Mouse (Mus musculus) hindlimb bud, embryonic 11.5 days (tissue): ENCODE measurements at regions not wholly inside any gene's neighbourhood (a gene's known extent, or its start where the extent isn't known, plus 50 kb on each side); places are given as distances from the start of the nearest gene placed in this dataset.

Experiments
- DNase-seq: peaks from one replicate; pipeline ENCODE4 v3.0.0-alpha.2; 2012; ENCODE audit warnings: low read depth, low spot score; ENCODE audit errors: extremely low spot score

- DNase-seq = no peak
Measured at GRCm38 (mm10) chr14:47857731-47858556, 209.7 kb downstream of the Ktn1 start.

DNA sequence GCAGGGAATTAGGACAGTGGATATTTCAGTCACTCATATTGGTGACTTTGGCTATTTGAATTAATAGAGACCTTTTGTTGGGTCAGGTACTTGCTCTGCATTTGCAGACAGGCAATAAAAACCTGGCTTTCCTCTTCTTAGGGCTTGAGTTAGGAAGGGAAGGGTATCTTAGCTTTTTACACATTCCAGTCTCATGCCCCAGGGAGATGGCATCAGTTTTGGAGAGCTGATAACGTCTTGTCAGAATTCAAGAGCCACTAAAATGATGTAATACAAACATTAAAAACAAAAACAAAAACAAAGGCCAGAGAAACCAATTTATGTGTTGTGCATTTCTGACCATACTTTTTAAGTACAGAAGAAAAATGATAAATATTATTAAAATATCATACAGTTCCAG, 214.3 kb downstream of the Ktn1 start:
- no peak for DNase-seq

GRCm38 (mm10) chr14:47863067-47863466, 214.8 kb downstream of the Ktn1 start:
- DNase-seq = no peak

DNA sequence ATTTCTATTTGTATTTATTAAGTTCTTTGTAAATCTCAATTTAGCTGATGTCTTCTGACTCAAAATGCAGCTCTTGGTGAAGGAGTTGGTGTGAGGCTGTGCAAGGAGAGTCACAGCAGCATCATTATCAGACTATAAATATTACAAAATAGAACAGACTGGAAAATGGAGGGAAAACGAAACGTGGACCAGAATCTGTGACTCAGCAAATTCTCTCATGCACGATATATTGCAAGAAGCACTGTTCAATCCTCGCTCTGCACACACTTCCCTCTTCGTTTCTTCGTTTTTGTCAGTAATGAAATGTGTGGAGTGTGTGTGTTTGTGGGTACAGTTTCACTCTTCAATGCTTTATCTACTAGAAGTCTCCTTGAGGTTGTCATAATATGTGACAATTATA, 215.5 kb downstream of the Ktn1 start:
- DNase-seq = no peak

DNA sequence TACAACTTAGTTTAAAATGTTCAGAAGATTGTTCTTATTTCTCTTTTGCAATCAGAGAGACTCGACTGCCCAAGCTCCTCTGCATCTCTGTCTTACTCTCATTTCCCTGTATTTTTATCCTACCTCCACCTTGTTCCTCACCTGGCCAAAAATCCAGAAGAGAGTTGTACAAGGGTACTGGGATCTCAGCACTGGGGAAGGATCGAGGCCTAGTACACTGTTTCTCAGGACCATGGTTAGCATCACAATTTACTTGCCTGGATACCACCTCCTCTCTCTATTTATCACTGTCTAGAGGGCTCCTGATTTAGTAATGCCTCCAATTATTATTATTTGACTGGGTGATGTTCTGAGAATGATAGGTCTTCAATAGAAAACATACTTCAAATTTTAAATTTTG, 218.8 kb downstream of the Ktn1 start:
- DNase-seq = no peak

DNA sequence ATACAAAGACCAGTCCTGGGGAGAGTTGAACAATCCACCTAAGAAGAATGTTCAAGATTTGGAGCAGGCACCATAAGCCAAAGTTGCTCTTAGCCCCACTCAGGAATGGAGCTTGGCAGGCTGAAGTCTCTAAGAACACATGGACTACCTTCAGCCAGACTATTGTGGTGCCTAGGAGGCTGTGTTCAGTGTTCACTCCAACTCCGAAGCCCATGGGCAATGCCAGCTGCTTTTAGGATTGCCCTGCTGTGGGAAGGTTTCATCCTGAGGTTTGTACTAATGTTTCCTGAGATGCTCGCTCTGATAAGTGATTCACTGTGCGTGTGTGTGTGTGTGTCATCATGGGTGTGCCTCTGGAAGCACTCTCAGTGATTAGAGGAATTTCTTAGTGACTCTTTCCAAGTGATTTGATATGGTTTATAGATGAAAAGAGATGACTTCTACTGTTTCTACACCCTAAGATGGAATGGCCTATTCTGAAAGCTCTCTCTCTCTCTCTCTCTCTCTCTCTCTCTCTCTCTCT, 220.1 kb downstream of the Ktn1 start:
- DNase-seq = no peak

DNA sequence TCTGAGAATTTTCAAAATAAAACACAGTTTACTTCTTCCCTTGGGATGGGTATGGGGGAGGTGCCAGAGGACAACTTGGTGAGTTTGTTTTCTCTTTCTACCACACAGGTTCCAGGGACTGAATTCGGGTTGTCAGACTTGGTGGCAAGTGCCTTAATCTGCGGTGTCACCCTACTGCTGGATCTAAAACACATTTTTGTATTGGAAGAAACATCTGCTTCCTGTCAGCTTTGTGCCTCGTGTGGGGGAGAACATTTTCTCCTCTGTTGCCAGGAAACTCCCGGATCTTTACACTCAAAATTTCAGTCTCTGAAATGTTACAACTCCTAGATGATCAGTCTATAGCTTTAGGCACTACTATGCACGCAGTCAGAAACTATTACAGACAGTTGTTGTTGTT, 228.3 kb downstream of the Ktn1 start:
- no peak for DNase-seq

DNA sequence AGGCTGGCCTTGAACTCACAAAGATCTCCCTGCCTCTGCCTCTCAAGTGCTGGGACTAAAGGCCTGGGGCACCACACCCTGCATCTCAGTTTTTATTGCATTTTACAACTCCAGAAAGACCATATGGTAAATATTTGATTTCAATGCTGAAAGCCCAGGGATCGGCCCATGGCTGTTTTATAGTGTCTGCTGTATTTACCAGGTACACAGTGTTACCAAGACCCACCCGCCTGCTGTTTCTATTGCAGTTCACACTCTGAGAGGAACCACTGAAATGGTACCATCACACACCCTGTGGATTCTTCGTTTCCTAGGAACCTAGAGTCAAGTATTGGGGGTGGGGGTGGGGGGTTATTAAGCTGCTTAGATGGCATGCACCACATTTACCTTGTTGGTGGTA, 228.9 kb downstream of the Ktn1 start:
- DNase-seq = no peak

GRCm38 (mm10) chr14:47877771-47878443, 229.7 kb downstream of the Ktn1 start:
- no peak for DNase-seq

DNA sequence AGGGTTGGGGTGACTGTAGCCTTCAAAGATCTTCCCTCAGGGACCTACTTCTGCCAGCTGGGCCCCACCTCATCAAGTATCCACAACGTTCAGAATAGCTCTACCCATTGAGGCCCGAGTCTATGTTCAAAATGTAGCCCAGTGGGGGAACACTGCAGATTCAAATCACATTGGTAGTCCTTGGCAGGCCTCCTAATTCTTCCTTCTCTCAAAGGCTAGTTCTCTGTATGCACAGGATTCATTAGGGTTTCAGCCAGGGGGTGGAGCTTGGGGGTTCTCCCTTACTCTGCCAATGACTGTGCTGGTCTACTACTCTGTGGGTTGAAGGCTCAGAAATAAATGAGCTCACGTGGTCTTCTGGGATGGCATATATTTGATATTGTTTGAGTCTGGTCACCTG, 235.3 kb upstream of the Peli2 start:
- no peak for DNase-seq

GRCm38 (mm10) chr14:47890251-47891198, 230.1 kb upstream of the Peli2 start:
- no peak for DNase-seq

DNA sequence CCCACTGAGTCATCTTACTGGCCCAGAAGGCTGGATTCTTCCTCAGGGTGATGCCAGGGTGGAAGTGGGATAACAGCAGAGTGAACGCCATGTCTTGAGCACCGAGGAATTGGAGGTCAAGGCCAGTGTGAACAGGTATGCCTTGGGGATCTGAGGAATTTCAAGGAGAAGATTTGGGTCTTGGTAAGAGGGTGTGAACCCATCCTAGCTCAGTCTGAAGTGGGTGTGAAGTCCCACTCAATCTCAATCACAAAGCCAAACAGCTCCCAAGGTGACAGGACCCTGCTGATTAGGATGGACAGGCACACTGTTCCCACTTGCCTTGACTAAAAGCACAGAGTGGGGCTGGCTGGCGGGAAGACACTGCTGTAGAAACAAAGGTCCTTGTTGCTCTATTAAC, 224.0 kb upstream of the Peli2 start:
- no peak for DNase-seq

DNA sequence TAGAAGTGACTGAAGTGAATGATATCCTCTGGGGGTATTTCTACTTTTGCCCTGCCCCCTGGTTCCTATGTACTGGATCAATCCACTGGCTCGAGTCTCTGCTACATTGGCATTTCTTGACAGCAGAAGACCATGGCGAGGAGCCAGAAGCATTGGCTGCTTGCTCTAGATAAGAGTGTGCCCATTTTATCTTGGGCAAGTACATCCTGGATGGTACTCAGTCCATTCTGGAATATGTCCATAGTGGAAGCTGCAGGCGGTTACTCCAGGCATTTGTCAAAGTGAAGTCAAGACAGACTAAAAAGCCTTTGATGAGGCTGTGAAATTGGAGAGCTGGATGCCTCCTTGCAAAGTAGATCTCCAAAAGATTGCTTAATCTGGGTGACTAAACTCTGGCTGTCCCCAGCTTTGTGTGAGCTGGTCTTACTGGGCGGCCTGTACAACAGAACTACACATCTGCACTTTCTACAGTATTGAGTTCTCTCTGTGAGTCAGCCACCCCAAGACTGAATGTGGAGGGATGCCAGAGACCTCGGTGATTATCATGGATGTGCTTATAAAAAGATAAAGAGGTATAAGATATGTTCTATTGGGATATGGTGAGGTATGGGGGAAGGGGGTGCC, 222.6 kb upstream of the Peli2 start:
- DNase-seq = no peak

GRCm38 (mm10) chr14:47898605-47899004, 222.0 kb upstream of the Peli2 start:
- no peak for DNase-seq

GRCm38 (mm10) chr14:47905334-47905733, 215.3 kb upstream of the Peli2 start:
- no peak for DNase-seq

- DNase-seq = no peak
Measured at GRCm38 (mm10) chr14:47909129-47909528, 211.5 kb upstream of the Peli2 start.

DNA sequence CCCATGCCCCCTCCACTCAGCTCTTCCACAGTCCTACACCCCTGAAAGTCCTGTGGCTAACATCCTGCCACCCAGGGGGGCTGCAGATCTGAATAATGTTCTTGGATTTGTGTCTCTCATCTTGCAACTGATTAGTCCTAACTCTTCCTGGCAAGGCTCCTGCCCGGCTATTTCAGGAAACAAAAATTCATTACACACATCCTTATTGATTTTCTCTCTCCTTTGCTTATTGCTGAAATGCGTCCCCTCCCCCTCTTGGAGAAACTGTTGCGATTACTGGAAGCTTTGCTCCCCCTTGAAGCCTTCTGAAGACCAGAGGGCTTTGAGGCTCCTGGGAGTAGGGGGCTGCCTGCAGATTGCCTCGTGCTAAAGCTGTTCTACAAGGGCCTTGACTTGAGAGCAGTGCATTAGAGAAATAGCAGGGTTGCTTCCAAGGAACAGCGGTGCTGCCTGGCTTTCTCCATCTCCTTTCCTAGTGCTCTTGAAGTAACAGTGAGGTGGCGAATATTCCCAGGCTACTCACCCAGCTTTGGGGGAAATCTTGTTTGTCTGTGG, 209.8 kb upstream of the Peli2 start:
- no peak for DNase-seq

GRCm38 (mm10) chr14:47911546-47912545, 208.8 kb upstream of the Peli2 start:
- no peak for DNase-seq

- DNase-seq = no peak
Measured at GRCm38 (mm10) chr14:47915621-47916020, 205.0 kb upstream of the Peli2 start.
